Mouse (Mus musculus) kidney, adult 18-20 months (tissue): Measurements from ENCODE around the gene Gm7029.

Source experiments
- DNase-seq: peaks from one replicate; pipeline ENCODE4 v3.0.0; 2021

Gm7029 gene

DNA sequence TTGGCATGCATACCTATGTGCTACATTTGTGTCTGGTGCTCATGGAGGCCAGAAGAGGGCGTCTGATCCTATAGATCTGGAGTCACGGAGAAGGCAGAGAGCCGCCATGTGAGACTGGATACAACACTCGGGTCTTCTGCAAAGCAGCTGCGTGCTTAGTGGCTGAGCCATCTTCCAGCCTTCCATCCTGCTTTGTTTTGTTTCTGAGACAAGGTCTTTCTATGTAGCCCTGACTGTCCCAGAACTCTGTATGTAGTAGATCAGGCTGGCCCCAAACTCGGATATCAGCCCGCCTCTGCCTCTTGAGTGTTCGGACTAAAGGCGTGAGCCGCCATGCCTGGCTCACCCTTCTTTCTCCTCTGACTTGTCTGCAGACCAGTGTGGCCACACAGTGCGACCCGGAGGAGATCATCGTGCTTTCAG, 41.3 kb downstream of the Gm7029 start:
- DNase-seq = no peak

GRCm38 (mm10) chr17:33915671-33916250, 42.1 kb downstream of the Gm7029 start, which contains the start of the genes Tapbp and Zbtb22:
TSS of gene Tapbp (plus strand) at chr17:33915899.
TSS of gene Zbtb22 (plus strand) at chr17:33915904.
- DNase-seq = peak; percentile 96

GRCm38 (mm10) chr17:33916294-33916693, 42.7 kb downstream of the Gm7029 start:
- DNase-seq = no peak

GRCm38 (mm10) chr17:33916847-33917655, 43.4 kb downstream of the Gm7029 start:
- DNase-seq = no peak

DNA sequence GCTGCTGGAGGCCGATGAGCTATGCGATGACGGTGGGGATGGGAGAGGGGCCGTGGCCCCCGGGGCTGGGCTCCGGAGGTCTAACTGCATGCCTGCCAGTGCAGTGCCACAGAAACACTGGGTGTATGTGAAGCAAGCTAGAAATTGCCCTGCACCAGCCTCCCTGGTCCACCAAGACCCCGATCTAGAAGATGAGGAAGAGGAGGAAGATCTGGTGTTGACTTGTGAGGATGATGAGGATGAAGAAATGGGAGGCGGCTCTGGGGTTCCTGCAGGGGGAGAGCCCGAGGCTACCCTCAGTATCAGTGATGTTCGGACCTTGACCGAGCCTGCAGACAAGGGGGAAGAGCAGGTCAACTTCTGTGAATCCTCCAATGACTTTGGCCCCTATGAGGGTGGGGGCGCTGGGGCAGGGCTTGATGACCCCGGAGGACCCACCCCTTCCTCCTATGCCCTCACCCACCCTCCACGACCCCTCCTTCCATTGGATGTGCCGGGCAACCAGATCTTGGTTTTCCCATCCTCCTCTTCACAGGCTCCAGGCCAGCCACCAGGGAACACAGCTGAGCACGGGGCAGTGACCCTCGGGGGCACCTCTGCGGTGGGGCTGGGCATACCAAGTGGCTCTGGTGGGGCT, 44.1 kb downstream of the Gm7029 start:
- no peak for DNase-seq

DNA sequence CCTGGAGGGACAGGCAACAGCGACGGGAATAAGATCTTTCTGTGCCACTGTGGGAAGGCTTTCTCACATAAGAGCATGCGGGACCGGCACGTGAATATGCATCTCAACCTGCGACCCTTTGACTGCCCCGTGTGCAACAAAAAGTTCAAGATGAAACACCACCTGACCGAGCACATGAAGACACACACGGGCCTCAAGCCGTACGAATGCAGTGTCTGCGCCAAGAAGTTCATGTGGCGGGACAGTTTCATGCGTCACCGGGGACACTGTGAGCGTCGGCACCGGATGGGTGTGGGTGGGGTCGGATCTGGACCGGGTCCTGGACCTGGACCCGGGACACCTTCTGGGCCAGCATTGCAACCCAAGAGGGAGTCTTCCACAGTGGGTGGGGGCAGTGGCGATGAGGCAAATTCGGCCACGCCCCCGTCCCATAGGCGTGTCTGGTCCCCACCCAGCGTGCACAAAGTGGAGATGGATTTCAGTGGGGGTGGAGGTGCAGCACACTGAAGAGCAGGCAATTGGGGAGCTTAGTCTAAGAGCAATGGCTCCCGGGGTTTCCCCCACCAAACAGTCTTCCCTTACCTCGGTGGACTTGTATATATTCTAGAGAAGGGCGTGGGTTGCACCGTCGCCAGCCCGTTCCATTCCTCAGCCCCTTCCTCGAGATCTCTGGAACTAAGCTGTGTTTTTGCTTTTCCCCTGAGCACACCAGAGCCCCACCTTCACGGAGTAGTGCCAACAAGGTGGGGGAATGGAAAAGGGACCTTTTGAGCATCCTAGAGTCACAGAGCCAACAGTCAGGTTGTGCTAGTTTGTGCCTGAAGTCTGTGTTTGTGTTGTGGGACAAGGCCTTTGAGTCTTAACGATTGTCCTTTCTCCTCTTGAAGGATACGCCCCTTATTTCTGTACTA, 44.9 kb downstream of the Gm7029 start:
- no peak for DNase-seq

DNA sequence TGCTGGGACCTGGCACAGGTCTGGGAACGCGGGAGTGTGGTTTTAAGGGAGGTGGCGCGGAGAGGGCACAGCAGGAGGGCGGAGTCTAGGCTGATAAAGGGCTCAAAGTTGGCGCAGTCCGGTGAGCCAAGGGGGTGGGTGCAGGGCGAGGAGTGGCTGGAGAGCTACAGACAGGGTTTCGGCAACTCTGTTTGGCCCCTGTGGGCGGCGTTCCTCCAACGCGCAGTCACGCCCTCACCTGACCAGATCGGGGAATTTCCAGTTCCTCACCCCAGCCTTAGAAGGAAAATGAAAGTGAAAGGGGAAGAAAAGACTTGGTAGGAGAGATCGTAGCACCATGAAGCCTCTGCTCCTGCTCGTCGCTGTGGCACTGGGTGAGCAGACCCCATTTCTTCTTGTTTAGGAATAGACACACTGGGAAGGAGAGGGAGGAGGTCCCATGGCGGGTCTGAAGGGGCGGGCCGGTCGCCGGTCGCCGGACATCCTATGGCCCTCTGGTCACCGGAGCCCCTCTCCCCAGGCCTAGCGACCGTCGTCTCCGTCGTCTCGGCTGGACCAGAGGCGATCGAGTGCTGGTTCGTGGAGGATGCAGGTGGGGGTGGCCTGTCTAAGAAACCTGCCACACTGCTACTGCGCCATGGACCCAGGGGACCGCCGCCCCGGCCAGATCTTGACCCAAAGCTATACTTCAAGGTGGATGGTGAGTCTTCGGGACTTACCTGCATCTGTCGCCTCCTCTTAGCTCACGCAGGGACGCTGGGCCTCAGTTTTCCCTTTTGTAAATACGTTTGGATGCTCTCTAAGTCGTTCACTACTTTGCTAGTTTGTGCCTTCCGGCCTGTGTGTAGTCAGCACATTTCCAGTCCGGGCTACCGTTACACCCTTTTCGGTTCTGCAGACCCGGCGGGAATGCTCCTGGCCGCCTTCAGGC, 46.0 kb downstream of the Gm7029 start:
- DNase-seq = peak; percentile 82

- DNase-seq = peak; percentile 91
These were observed 46.9 kb downstream of the Gm7029 start for GRCm38 (mm10) chr17:33920282-33921097.

DNA sequence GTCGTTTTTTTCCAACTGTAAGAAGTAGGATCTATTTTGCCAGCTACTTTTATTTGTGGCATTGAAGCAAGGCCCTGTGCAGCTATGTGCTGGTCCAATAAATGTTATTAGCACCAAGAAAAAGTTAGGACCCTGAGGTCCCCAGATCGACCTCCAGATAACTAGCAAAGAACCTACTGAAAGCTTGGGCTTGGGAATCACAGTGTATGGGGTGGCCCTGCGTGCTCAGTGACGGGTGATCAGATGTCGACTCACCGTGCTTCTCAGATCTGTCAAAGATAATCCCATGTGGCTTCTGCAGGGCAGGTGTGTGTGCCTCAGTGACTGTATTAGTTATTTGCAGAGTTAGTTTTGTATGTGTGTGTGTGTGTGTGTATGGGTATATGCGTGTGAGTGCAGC, 47.7 kb downstream of the Gm7029 start:
- no peak for DNase-seq
